Mouse (Mus musculus) midbrain, embryonic 14.5 days (tissue): ENCODE measurements around the gene Il1rapl1. TPM values are rescaled to one million over a fixed set of nuclear protein-coding genes. Genes with fewer than 3 reads are reported as not detected.

Experiments
- ATAC-seq: fragments of 200-750 bp; cut with Nextera tagmentation; 2 replicates; pipeline ENCODE4 v1.8.0; 2017; ENCODE audit warnings: moderate number of reproducible peaks, moderate library complexity; ENCODE audit not compliant: low FRiP score, low TSS enrichment
- DNase-seq: peaks from one replicate; pipeline ENCODE4 v3.0.0-alpha.2; 2015
- H3K27ac ChIP-seq: fragments of 300-500 bp; sonication (generic); replicated peaks from 2 replicates; pipeline ENCODE4 v1.5.1; 2014; ENCODE audit warnings: mild to moderate bottlenecking, low read depth, low read length, moderate library complexity
- H3K27me3 ChIP-seq: fragments of 300-500 bp; sonication (generic); 2 replicates; pipeline ENCODE4 v1.6.1; 2014; ENCODE audit warnings: low read length, control low read depth, mixed read lengths; ENCODE audit not compliant: control insufficient read depth, insufficient read depth
- H3K36me3 ChIP-seq: fragments of 300-500 bp; sonication (generic); 2 replicates; pipeline ENCODE4 v1.6.1; 2014; ENCODE audit warnings: low read length, control low read depth; ENCODE audit not compliant: control insufficient read depth, insufficient read depth
- H3K4me1 ChIP-seq: fragments of 300-500 bp; sonication (generic); 2 replicates; pipeline ENCODE4 v1.6.1; 2014; ENCODE audit warnings: mild to moderate bottlenecking, antibody characterized with exemption, low read length, control low read depth; ENCODE audit not compliant: control insufficient read depth, insufficient read depth
- H3K4me2 ChIP-seq: fragments of 300-500 bp; sonication (generic); 2 replicates; pipeline ENCODE4 v1.6.1; 2014; ENCODE audit warnings: mild to moderate bottlenecking, low read length, moderate library complexity
- H3K4me3 ChIP-seq: fragments of 300-500 bp; sonication (generic); replicated peaks from 2 replicates; pipeline ENCODE4 v1.5.1; 2014; ENCODE audit warnings: low read depth, low read length
- H3K9ac ChIP-seq: fragments of 300-500 bp; sonication (generic); replicated peaks from 2 replicates; pipeline ENCODE4 v1.6.1; 2014; ENCODE audit warnings: mild to moderate bottlenecking, low read length, moderate library complexity
- H3K9me3 ChIP-seq: fragments of 300-500 bp; sonication (generic); 2 replicates; pipeline ENCODE4 v1.6.1; 2016; ENCODE audit warnings: low read length, control low read depth, mixed read lengths; ENCODE audit not compliant: control insufficient read depth
- WGBS: fragments of 180-500 bp; shearing (Covaris S2); extraction: QIAGEN DNeasy Blood & Tissue Kit; methylation state at CpG from one replicate; pipeline ENCODE4 v1.1.7; 2014; 5-methylcytosine and 5-hydroxymethylcytosine counted together
- polyA plus RNA-seq: library from polyadenylated mRNA; unstranded; fragments of >200 nt; fragmentation: Nextera tagmentation; extraction: Ambion mirVana; gene quantifications from 2 replicates; pipeline ENCODE4 v1.2.1, GENCODE M21; 2014

Il1rapl1 gene
- polyA plus RNA-seq: 4.4 and 6.8 TPM in 2 replicates

GRCm38 (mm10) chrX:88115609-88116073 is at the start of gene Il1rapl1:
TSS of gene Il1rapl1 (minus strand) at chrX:88115645.
- Histone ChIP-seq H3K27ac (peak within 1 kb of the TSS; percentile 74), H3K9ac (peak within 1 kb of the TSS; percentile 46), H3K9me3 (no peaks in the 10 kb centered on the region), H3K4me2 (peak within 1 kb of the TSS; percentile 53), H3K36me3 (no peaks in the 10 kb centered on the region), H3K4me1 (no peaks in the 10 kb centered on the region), H3K4me3 (peak within 1 kb of the TSS; percentile 45), H3K27me3 (no peaks in the 10 kb centered on the region)
- 23% methylated on average over 12 of the region's 12 CpGs for WGBS
- ATAC-seq (peak; percentile 71; the same call in 1 of the 2 replicates), DNase-seq (peak; percentile 72)

- H3K4me1 ChIP-seq: no peaks in the 10 kb centered on the region
- 38% methylated on average over 2 of the region's 2 CpGs for WGBS
- H3K36me3 ChIP-seq: no peaks in the 10 kb centered on the region
- H3K27ac ChIP-seq: no peak overlapping the region
- H3K9me3 ChIP-seq: no peaks in the 10 kb centered on the region
- no peak for ATAC-seq
- no peaks in the 10 kb centered on the region for H3K27me3 ChIP-seq
- no peak overlapping the region for H3K4me3 ChIP-seq
- H3K4me2 ChIP-seq: no peak overlapping the region
- H3K9ac ChIP-seq: no peak overlapping the region
- DNase-seq: peak; percentile 3
These were observed 42.6 kb upstream of the Il1rapl1 start for GRCm38 (mm10) chrX:88158037-88158436.

- H3K4me2 ChIP-seq: no peak overlapping the region
- H3K27me3 ChIP-seq: no peaks in the 10 kb centered on the region
- 72% methylated on average over 3 of the region's 3 CpGs for WGBS
- DNase-seq (no peak), ATAC-seq (no peak)
- no peaks in the 10 kb centered on the region for H3K9me3 ChIP-seq
- no peaks in the 10 kb centered on the region for H3K4me1 ChIP-seq
- no peaks in the 10 kb centered on the region for H3K36me3 ChIP-seq
- no peak overlapping the region for H3K27ac ChIP-seq
- no peak overlapping the region for H3K4me3 ChIP-seq
- no peak overlapping the region for H3K9ac ChIP-seq
These were observed 10.2 kb upstream of the Il1rapl1 start for GRCm38 (mm10) chrX:88125612-88126011.

DNA sequence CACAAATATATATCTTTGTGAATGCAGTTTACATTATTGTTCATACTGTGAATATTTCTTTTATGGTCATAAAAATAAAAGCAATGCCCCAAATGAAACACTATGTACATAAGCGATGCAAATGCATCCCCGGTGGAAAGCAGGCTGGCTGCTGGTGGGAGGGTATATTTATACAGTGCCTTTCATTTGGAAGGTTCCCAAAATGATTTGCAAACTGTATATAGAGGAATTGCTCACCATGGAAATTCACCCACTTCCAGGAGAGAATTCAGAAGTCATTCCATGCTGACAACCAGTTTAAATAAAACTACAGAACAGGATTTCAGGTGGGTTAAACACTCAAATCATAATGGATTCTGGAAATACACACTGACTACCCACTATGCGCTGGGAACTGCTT is 4.6 kb upstream of the Il1rapl1 start:
- no peaks in the 10 kb centered on the region for H3K4me1 ChIP-seq
- H3K4me2 ChIP-seq: no peak overlapping the region
- DNase-seq: no peak
- H3K27me3 ChIP-seq: no peaks in the 10 kb centered on the region
- no peak overlapping the region for H3K9ac ChIP-seq
- no peaks in the 10 kb centered on the region for H3K9me3 ChIP-seq
- H3K4me3 ChIP-seq: no peak overlapping the region
- H3K36me3 ChIP-seq: no peaks in the 10 kb centered on the region
- no peak for ATAC-seq
- 80% methylated on average over 3 of the region's 3 CpGs for WGBS
- no peak overlapping the region for H3K27ac ChIP-seq

- no peaks in the 10 kb centered on the region for H3K4me1 ChIP-seq
- WGBS: 49% methylated on average over 3 of the region's 3 CpGs
- DNase-seq (no peak), ATAC-seq (no peak)
- no peak overlapping the region for H3K27ac ChIP-seq
- H3K9me3 ChIP-seq: no peaks in the 10 kb centered on the region
- no peak overlapping the region for H3K9ac ChIP-seq
- H3K27me3 ChIP-seq: no peaks in the 10 kb centered on the region
- H3K4me2 ChIP-seq: no peak overlapping the region
- H3K4me3 ChIP-seq: no peak overlapping the region
- no peaks in the 10 kb centered on the region for H3K36me3 ChIP-seq
These were observed 2.4 kb upstream of the Il1rapl1 start for GRCm38 (mm10) chrX:88117858-88118257.

GRCm38 (mm10) chrX:88116326-88116725 is 881 bp upstream of the Il1rapl1 start:
- Histone ChIP-seq H3K36me3 (no peaks in the 10 kb centered on the region), H3K4me3 (peak overlapping the region; percentile 45), H3K9me3 (no peaks in the 10 kb centered on the region), H3K27me3 (no peaks in the 10 kb centered on the region), H3K4me2 (peak overlapping the region; percentile 53), H3K27ac (no peak overlapping the region), H3K9ac (peak overlapping the region; percentile 46; the same call in 1 of the 2 replicates), H3K4me1 (no peaks in the 10 kb centered on the region)
- peak; percentile 3 for DNase-seq
- ATAC-seq: no peak
- WGBS: 13% methylated on average over 3 of the region's 3 CpGs

- H3K4me1 ChIP-seq: no peaks in the 10 kb centered on the region
- H3K27ac ChIP-seq: no peak overlapping the region
- peak overlapping the region; percentile 23; the same call in 1 of the 2 replicates for H3K9ac ChIP-seq
- H3K4me2 ChIP-seq: peak overlapping the region; percentile 53
- DNase-seq (peak; percentile 2), ATAC-seq (no peak)
- peak overlapping the region; percentile 45 for H3K4me3 ChIP-seq
- no peaks in the 10 kb centered on the region for H3K27me3 ChIP-seq
- no peaks in the 10 kb centered on the region for H3K36me3 ChIP-seq
- 46% methylated on average over 6 of the region's 6 CpGs for WGBS
- H3K9me3 ChIP-seq: no peaks in the 10 kb centered on the region
These were observed 1.9 kb downstream of the Il1rapl1 start for GRCm38 (mm10) chrX:88113561-88113960.

GRCm38 (mm10) chrX:88112254-88112653 is 3.2 kb downstream of the Il1rapl1 start:
- Histone ChIP-seq H3K4me1 (no peaks in the 10 kb centered on the region), H3K4me3 (peak overlapping the region; percentile 45), H3K9ac (no peak overlapping the region), H3K27me3 (no peaks in the 10 kb centered on the region), H3K27ac (no peak overlapping the region), H3K9me3 (no peaks in the 10 kb centered on the region), H3K4me2 (peak overlapping the region; percentile 53), H3K36me3 (no peaks in the 10 kb centered on the region)
- ATAC-seq (no peak), DNase-seq (peak; percentile 43)
- 44% methylated on average over 2 of the region's 2 CpGs for WGBS

- DNase-seq (no peak), ATAC-seq (no peak)
- H3K4me1 ChIP-seq: no peaks in the 10 kb centered on the region
- H3K9me3 ChIP-seq: no peaks in the 10 kb centered on the region
- no peak overlapping the region for H3K27ac ChIP-seq
- no peak overlapping the region for H3K4me2 ChIP-seq
- H3K27me3 ChIP-seq: no peaks in the 10 kb centered on the region
- no peak overlapping the region for H3K4me3 ChIP-seq
- no peak overlapping the region for H3K9ac ChIP-seq
- H3K36me3 ChIP-seq: no peaks in the 10 kb centered on the region
- WGBS: 68% methylated on average over 2 of the region's 2 CpGs
These were observed 5.7 kb downstream of the Il1rapl1 start for GRCm38 (mm10) chrX:88109733-88110132.
